Mouse (Mus musculus) heart, embryonic 14.5 days (tissue): ENCODE results near the gene Gcn1l1. TPM values are rescaled to one million over a fixed set of nuclear protein-coding genes. Genes with fewer than 3 reads are reported as not detected.

Source experiments
- ATAC-seq: fragments of 200-750 bp; cut with Nextera tagmentation; 2 replicates; pipeline ENCODE4 v1.8.0; 2017; ENCODE audit warnings: low read depth, moderate TSS enrichment; ENCODE audit not compliant: insufficient number of reproducible peaks, insufficient read depth, low FRiP score
- H3K27ac ChIP-seq, 2 experiments: fragments of 200-500 bp in 1 of 2; fragments of 300-500 bp in 1 of 2; sonication (generic) in 1 of 2; replicated peaks in 1 of 2; 2 replicates each; pipeline ENCODE4 v1.5.1; 2012 to 2014; ENCODE audit warnings: low read depth in 2 of 2, low read length in 2 of 2, control low read depth in 1 of 2, mild to moderate bottlenecking in 1 of 2, mixed read lengths in 1 of 2; ENCODE audit not compliant: control insufficient read depth in 1 of 2, insufficient read depth in 1 of 2
- H3K27me3 ChIP-seq: fragments of 300-500 bp; sonication (generic); 2 replicates; pipeline ENCODE4 v1.6.1; 2014; ENCODE audit warnings: mild to moderate bottlenecking, low read length, control low read depth; ENCODE audit not compliant: control insufficient read depth, insufficient read depth
- H3K36me3 ChIP-seq: fragments of 300-500 bp; sonication (generic); 2 replicates; pipeline ENCODE4 v1.6.1; 2014; ENCODE audit warnings: mild to moderate bottlenecking, control low read depth, low read length, mixed read lengths; ENCODE audit not compliant: control insufficient read depth, insufficient read depth
- H3K4me1 ChIP-seq, 2 experiments: fragments of 200-500 bp in 1 of 2; fragments of 300-500 bp in 1 of 2; sonication (generic) in 1 of 2; 2 replicates each; pipeline ENCODE4 v1.6.1; 2012 to 2014; ENCODE audit warnings: low read length in 2 of 2, control low read depth in 1 of 2, mixed read lengths in 1 of 2; ENCODE audit not compliant: control insufficient read depth in 2 of 2, insufficient read depth in 2 of 2
- H3K4me2 ChIP-seq: fragments of 300-500 bp; sonication (generic); 2 replicates; pipeline ENCODE4 v1.6.1; 2014; ENCODE audit warnings: mild to moderate bottlenecking, low read length
- H3K4me3 ChIP-seq, 2 experiments: fragments of 200-500 bp in 1 of 2; fragments of 300-500 bp in 1 of 2; sonication (generic) in 1 of 2; 2 replicates each; pipeline ENCODE4 v1.5.1; 2012 to 2014; ENCODE audit warnings: low read length in 2 of 2, mild to moderate bottlenecking in 2 of 2, control low read depth in 1 of 2, low read depth in 1 of 2, moderate library complexity in 1 of 2; ENCODE audit not compliant: control insufficient read depth in 1 of 2, insufficient read depth in 1 of 2
- H3K9ac ChIP-seq: fragments of 300-500 bp; sonication (generic); 2 replicates; pipeline ENCODE4 v1.6.1; 2014; ENCODE audit warnings: mild to moderate bottlenecking, low read length
- H3K9me3 ChIP-seq: fragments of 300-500 bp; sonication (generic); 2 replicates; pipeline ENCODE4 v1.6.1; 2016; ENCODE audit warnings: low read length, control low read depth; ENCODE audit not compliant: control insufficient read depth
- WGBS: fragments of 180-500 bp; shearing (Covaris S2); extraction: QIAGEN DNeasy Blood & Tissue Kit; methylation state at CpG from one replicate; pipeline ENCODE4 v1.1.7; 2014; 5-methylcytosine and 5-hydroxymethylcytosine counted together
- polyA plus RNA-seq: library from polyadenylated mRNA; unstranded; fragments of >200 nt; fragmentation: Nextera tagmentation; extraction: Ambion mirVana; gene quantifications from 2 replicates; pipeline ENCODE4 v1.2.1, GENCODE M21; 2014

The Gcn1l1 gene
- polyA plus RNA-seq, 1 experiment from 2014 or later: 26.3 TPM

GRCm38 (mm10) chr5:115649699-115650098 lies 84.6 kb downstream of the Gcn1l1 start:
- Histone ChIP-seq H3K9ac (no peak overlapping the region), H3K4me1 (peaks cover 0 to 7% of the 10 kb centered on the region in 2 experiments; a peak in 2 of 4 replicates), H3K9me3 (no peaks in the 10 kb centered on the region), H3K36me3 (peaks cover 35% of the 10 kb centered on the region), H3K4me2 (no peak overlapping the region), H3K27ac (no peak overlapping the region), H3K4me3 (no peak overlapping the region), H3K27me3 (no peaks in the 10 kb centered on the region)
- WGBS: 85% methylated on average over 8 of the region's 8 CpGs
- ATAC-seq: no peak

- no peaks in the 10 kb centered on the region for H3K9me3 ChIP-seq
- no peak for ATAC-seq
- 88% methylated on average over 10 of the region's 10 CpGs for WGBS
- H3K27ac ChIP-seq: no peak overlapping the region
- H3K9ac ChIP-seq: no peak overlapping the region
- no peaks in the 10 kb centered on the region for H3K27me3 ChIP-seq
- no peak overlapping the region for H3K4me2 ChIP-seq
- H3K4me1 ChIP-seq: peaks cover 0 to 7% of the 10 kb centered on the region in 2 experiments; a peak in 2 of 4 replicates
- H3K36me3 ChIP-seq: peaks cover 23% of the 10 kb centered on the region
- H3K4me3 ChIP-seq: no peak overlapping the region
Measured at GRCm38 (mm10) chr5:115650885-115651284, 85.8 kb downstream of the Gcn1l1 start.

GRCm38 (mm10) chr5:115651821-115652220 lies 86.8 kb downstream of the Gcn1l1 start:
- Histone ChIP-seq H3K4me2 (peak overlapping the region; percentile 81; the same call in 1 of the 2 replicates), H3K4me1 (peaks cover 0 to 7% of the 10 kb centered on the region in 2 experiments; a peak in 2 of 4 replicates), H3K36me3 (peaks cover 14% of the 10 kb centered on the region), H3K9me3 (no peaks in the 10 kb centered on the region), H3K27me3 (no peaks in the 10 kb centered on the region), H3K27ac (no peak overlapping the region), H3K4me3 (no peak overlapping the region), H3K9ac (peak overlapping the region; percentile 74; the same call in 1 of the 2 replicates)
- WGBS: 84% methylated on average over 10 of the region's 10 CpGs
- no peak for ATAC-seq

GRCm38 (mm10) chr5:115652681-115653575 lies 87.9 kb downstream of the Gcn1l1 start:
- Histone ChIP-seq H3K27ac (peak overlapping the region; percentile 78 to 82), H3K9ac (peak overlapping the region; percentile 74), H3K36me3 (0 out of 2 replicates have a peak, but pooled peaks cover 4% of the 10 kb centered on the region), H3K4me3 (peak overlapping the region; percentile 44 to 59), H3K9me3 (no peaks in the 10 kb centered on the region), H3K27me3 (no peaks in the 10 kb centered on the region), H3K4me2 (peak overlapping the region; percentile 81), H3K4me1 (peaks cover 0 to 7% of the 10 kb centered on the region in 2 experiments; a peak in 2 of 4 replicates)
- peak; percentile 99 for ATAC-seq
- WGBS: 3% methylated on average over 35 of the region's 35 CpGs

- no peaks in the 10 kb centered on the region for H3K27me3 ChIP-seq
- no peak overlapping the region for H3K27ac ChIP-seq
- no peaks in the 10 kb centered on the region for H3K9me3 ChIP-seq
- H3K9ac ChIP-seq: no peak overlapping the region
- no peak overlapping the region for H3K4me2 ChIP-seq
- 91% methylated on average over 12 of the region's 12 CpGs for WGBS
- H3K4me3 ChIP-seq: no peak overlapping the region
- H3K36me3 ChIP-seq: no peaks in the 10 kb centered on the region
- H3K4me1 ChIP-seq: peaks cover 0 to 7% of the 10 kb centered on the region in 2 experiments; a peak in 2 of 4 replicates
- ATAC-seq: no peak
Measured at GRCm38 (mm10) chr5:115653776-115654175, 88.7 kb downstream of the Gcn1l1 start.

GRCm38 (mm10) chr5:115656677-115657076 lies 91.6 kb downstream of the Gcn1l1 start:
- H3K9ac ChIP-seq: no peak overlapping the region
- no peak overlapping the region for H3K27ac ChIP-seq
- no peak overlapping the region for H3K4me2 ChIP-seq
- H3K36me3 ChIP-seq: no peaks in the 10 kb centered on the region
- H3K9me3 ChIP-seq: no peaks in the 10 kb centered on the region
- H3K4me1 ChIP-seq: peaks cover 0 to 7% of the 10 kb centered on the region in 2 experiments; a peak in 2 of 4 replicates
- no peak overlapping the region for H3K4me3 ChIP-seq
- H3K27me3 ChIP-seq: no peaks in the 10 kb centered on the region; the same call in 1 of the 2 replicates
- 79% methylated on average over 6 of the region's 6 CpGs for WGBS
- ATAC-seq: no peak

GRCm38 (mm10) chr5:115657234-115657633 lies 92.2 kb downstream of the Gcn1l1 start:
- H3K9me3 ChIP-seq: no peaks in the 10 kb centered on the region
- H3K4me1 ChIP-seq: peaks cover 0 to 3% of the 10 kb centered on the region in 2 experiments; a peak in 2 of 4 replicates
- no peak overlapping the region for H3K27ac ChIP-seq
- H3K36me3 ChIP-seq: no peaks in the 10 kb centered on the region
- no peak overlapping the region for H3K4me3 ChIP-seq
- H3K9ac ChIP-seq: no peak overlapping the region
- ATAC-seq: no peak
- WGBS: 75% methylated on average over 1 of the region's 1 CpGs
- no peak overlapping the region for H3K4me2 ChIP-seq
- no peaks in the 10 kb centered on the region; the same call in 1 of the 2 replicates for H3K27me3 ChIP-seq
